Mouse (Mus musculus): ENCODE measurements around the gene Clec1a. TPM values are rescaled to one million over a fixed set of nuclear protein-coding genes. Genes with fewer than 3 reads are reported as not detected.

Gene Clec1a
- polyA plus RNA-seq, 1 experiment from 2014 or later: 0.37 TPM

- H3K9ac ChIP-seq: no peak overlapping the region
- no peaks in the 10 kb centered on the region for H3K36me3 ChIP-seq
- ATAC-seq (ENCODE audit: low read depth): no peak
- no peaks in the 10 kb centered on the region for H3K9me3 ChIP-seq (replicated peaks)
- no peak overlapping the region for H3K4me2 ChIP-seq
- H3K4me1 ChIP-seq (replicated peaks): no peaks in the 10 kb centered on the region
- no peak overlapping the region for H3K27ac ChIP-seq
- DNase-seq: no peak
- H3K4me3 ChIP-seq (replicated peaks): no peak overlapping the region
- no peaks in the 10 kb centered on the region for H3K27me3 ChIP-seq
- WGBS (ENCODE audit: insufficient replicate concordance): 19% methylated on average over 5 of the region's 5 CpGs
These were observed 17.6 kb downstream of the Clec1a start for GRCm38 (mm10) chr6:129434239-129434638.

- Histone ChIP-seq H3K4me3 (replicated peaks) (no peak overlapping the region), H3K4me2 (no peak overlapping the region), H3K9ac (no peak overlapping the region), H3K36me3 (no peaks in the 10 kb centered on the region), H3K27me3 (no peaks in the 10 kb centered on the region), H3K4me1 (replicated peaks) (peaks cover 11% of the 10 kb centered on the region; the same call in 1 of the 2 replicates), H3K27ac (no peak overlapping the region), H3K9me3 (replicated peaks) (no peaks in the 10 kb centered on the region)
- ATAC-seq (ENCODE audit: low read depth): no peak
- DNase-seq: no peak
- 36% methylated on average over 4 of the region's 4 CpGs for WGBS (ENCODE audit: insufficient replicate concordance)
These were observed 24.5 kb downstream of the Clec1a start for GRCm38 (mm10) chr6:129427281-129427680.

- H3K27ac ChIP-seq: no peak overlapping the region
- ATAC-seq (ENCODE audit: low read depth): peak; percentile 13; the same call in 1 of the 2 replicates
- DNase-seq: no peak
These were observed 26.0 kb downstream of the Clec1a start for GRCm38 (mm10) chr6:129425812-129426211.

GRCm38 (mm10) chr6:129425217-129425616 lies 26.6 kb downstream of the Clec1a start:
- 10% methylated on average over 5 of the region's 5 CpGs for WGBS (ENCODE audit: insufficient replicate concordance)
- H3K4me1 ChIP-seq (replicated peaks): peaks cover 11% of the 10 kb centered on the region; the same call in 1 of the 2 replicates
- no peaks in the 10 kb centered on the region for H3K27me3 ChIP-seq
- no peaks in the 10 kb centered on the region for H3K9me3 ChIP-seq (replicated peaks)
- peak overlapping the region; percentile 21; the same call in 1 of the 2 replicates for H3K27ac ChIP-seq
- no peak overlapping the region for H3K9ac ChIP-seq
- H3K4me3 ChIP-seq (replicated peaks): no peak overlapping the region
- H3K4me2 ChIP-seq: no peak overlapping the region
- ATAC-seq (ENCODE audit: low read depth) (peak; percentile 43), DNase-seq (no peak)
- H3K36me3 ChIP-seq: no peaks in the 10 kb centered on the region

More at GRCm38 (mm10) chr6:129425812-129426211, 26.0 kb downstream of the Clec1a start:
- H3K36me3 ChIP-seq: no peaks in the 10 kb centered on the region
- peaks cover 11% of the 10 kb centered on the region; the same call in 1 of the 2 replicates for H3K4me1 ChIP-seq (replicated peaks)
- H3K27me3 ChIP-seq: no peaks in the 10 kb centered on the region
- no peak overlapping the region for H3K4me2 ChIP-seq
- H3K4me3 ChIP-seq (replicated peaks): no peak overlapping the region
- no peak overlapping the region for H3K9ac ChIP-seq
- H3K9me3 ChIP-seq (replicated peaks): no peaks in the 10 kb centered on the region
- 12% methylated on average over 5 of the region's 5 CpGs for WGBS (ENCODE audit: insufficient replicate concordance)

DNA sequence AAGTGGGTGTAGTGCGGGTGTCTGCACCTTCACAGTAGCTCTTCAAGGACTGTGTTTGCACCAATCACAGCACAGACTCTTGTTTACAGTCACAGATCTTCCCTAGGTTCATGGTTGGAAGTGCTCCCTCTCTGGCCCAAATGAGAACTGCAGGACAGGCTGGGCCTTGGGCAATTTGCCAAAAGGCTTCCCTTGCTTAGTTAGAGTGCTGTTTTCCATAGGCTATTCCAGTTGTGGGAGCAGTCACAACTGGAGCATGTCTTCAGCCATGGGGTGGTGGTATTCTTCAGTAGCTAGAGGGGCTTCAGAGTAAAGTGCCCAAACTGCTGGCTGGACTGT lies 28.1 kb downstream of the Clec1a start:
- DNase-seq (peak; percentile 34), ATAC-seq (ENCODE audit: low read depth) (peak; percentile 86)
- H3K4me2 ChIP-seq: no peak overlapping the region
- peaks cover 11% of the 10 kb centered on the region; the same call in 1 of the 2 replicates for H3K4me1 ChIP-seq (replicated peaks)
- no peak overlapping the region for H3K4me3 ChIP-seq (replicated peaks)
- no peaks in the 10 kb centered on the region for H3K36me3 ChIP-seq
- no peak overlapping the region for H3K27ac ChIP-seq
- no peaks in the 10 kb centered on the region for H3K9me3 ChIP-seq (replicated peaks)
- H3K27me3 ChIP-seq: no peaks in the 10 kb centered on the region
- 0% methylated on average over 1 of the region's 1 CpGs for WGBS (ENCODE audit: insufficient replicate concordance)
- H3K9ac ChIP-seq: no peak overlapping the region

DNA sequence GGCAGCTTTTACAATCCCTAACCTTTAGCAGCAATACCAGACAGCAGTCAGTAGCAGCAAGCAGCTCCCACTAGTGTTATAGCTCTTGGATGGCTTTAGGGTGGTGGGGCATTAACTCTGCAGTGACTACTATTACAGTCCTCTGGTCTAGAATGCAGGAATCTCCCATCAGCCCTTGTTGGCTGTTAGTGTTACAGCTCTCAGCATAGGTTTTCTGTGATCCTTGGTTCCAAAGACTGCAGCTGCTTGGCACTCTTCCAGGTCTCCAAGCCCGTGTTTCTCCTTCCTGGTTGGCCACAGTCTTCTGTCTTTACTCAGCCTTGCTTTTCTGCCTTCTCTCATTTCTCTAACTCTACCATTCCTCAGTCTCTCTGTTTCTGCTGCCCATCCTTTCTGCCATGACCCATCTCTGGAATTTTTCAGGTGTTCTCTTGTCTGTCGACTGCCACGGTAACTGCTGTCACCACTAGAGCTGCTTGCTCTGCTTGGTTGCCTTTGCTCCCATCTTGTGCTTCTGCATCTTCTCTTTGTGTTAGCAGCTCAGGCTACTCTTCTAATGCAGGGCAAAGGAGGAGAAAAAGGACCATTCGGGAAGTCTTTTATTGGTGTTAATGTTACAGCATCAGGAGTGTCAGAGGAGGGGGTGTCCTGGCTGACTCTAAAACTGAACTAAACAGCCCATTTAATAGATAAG lies 28.6 kb downstream of the Clec1a start:
- Histone ChIP-seq H3K9ac (no peak overlapping the region), H3K4me2 (no peak overlapping the region), H3K27me3 (no peaks in the 10 kb centered on the region), H3K4me1 (replicated peaks) (peaks cover 11% of the 10 kb centered on the region; the same call in 1 of the 2 replicates), H3K4me3 (replicated peaks) (no peak overlapping the region), H3K9me3 (replicated peaks) (no peaks in the 10 kb centered on the region), H3K27ac (no peak overlapping the region), H3K36me3 (no peaks in the 10 kb centered on the region)
- DNase-seq (no peak), ATAC-seq (ENCODE audit: low read depth) (no peak)
- WGBS (ENCODE audit: insufficient replicate concordance): 63% methylated on average over 4 of the region's 4 CpGs

DNA sequence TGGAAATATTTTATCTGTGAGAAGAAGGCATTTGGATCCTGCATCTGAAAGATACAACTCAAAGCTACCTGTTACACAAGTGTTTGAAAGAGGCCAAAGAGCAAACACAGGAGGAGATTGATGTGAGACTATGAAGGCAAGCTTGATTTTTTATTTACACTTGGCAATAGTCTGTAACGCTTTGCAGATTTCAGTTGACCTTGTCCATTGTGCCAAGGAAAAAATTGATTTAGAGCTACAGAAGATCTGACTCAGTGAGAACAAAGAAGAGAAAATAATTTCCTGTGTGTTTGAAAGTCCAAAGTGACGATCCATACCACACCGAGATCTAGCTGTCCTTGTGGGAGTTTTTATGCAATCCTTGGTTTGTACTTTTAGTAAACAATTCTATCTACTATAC lies 29.5 kb downstream of the Clec1a start:
- Histone ChIP-seq H3K4me3 (replicated peaks) (no peak overlapping the region), H3K4me1 (replicated peaks) (peaks cover 11% of the 10 kb centered on the region; the same call in 1 of the 2 replicates), H3K9ac (no peak overlapping the region), H3K27ac (no peak overlapping the region), H3K9me3 (replicated peaks) (no peaks in the 10 kb centered on the region), H3K36me3 (no peaks in the 10 kb centered on the region), H3K4me2 (no peak overlapping the region), H3K27me3 (no peaks in the 10 kb centered on the region)
- ATAC-seq (ENCODE audit: low read depth) (no peak), DNase-seq (no peak)
- 73% methylated on average over 3 of the region's 3 CpGs for WGBS (ENCODE audit: insufficient replicate concordance)

GRCm38 (mm10) chr6:129414177-129414576 lies 37.6 kb downstream of the Clec1a start:
- no peaks in the 10 kb centered on the region for H3K36me3 ChIP-seq
- 64% methylated on average over 1 of the region's 1 CpGs for WGBS (ENCODE audit: insufficient replicate concordance)
- ATAC-seq (ENCODE audit: low read depth) (no peak), DNase-seq (no peak)
- H3K4me2 ChIP-seq: no peak overlapping the region
- H3K9ac ChIP-seq: no peak overlapping the region
- H3K4me3 ChIP-seq (replicated peaks): no peak overlapping the region
- no peaks in the 10 kb centered on the region for H3K4me1 ChIP-seq (replicated peaks)
- no peaks in the 10 kb centered on the region for H3K9me3 ChIP-seq (replicated peaks)
- no peak overlapping the region for H3K27ac ChIP-seq
- no peaks in the 10 kb centered on the region for H3K27me3 ChIP-seq

- ATAC-seq (ENCODE audit: low read depth): no peak
- no peak within 1 kb of the TSS for H3K4me2 ChIP-seq
- peak within 1 kb of the TSS; percentile 57; the same call in 1 of the 2 replicates for H3K27ac ChIP-seq
- no peaks in the 10 kb centered on the region for H3K9me3 ChIP-seq (replicated peaks)
- 69% methylated on average over 2 of the region's 2 CpGs for WGBS (ENCODE audit: insufficient replicate concordance)
- H3K36me3 ChIP-seq: no peaks in the 10 kb centered on the region
- H3K9ac ChIP-seq: no peak within 1 kb of the TSS
- no peak within 1 kb of the TSS for H3K4me3 ChIP-seq (replicated peaks)
- no peaks in the 10 kb centered on the region for H3K27me3 ChIP-seq
- no peak for DNase-seq
- no peaks in the 10 kb centered on the region for H3K4me1 ChIP-seq (replicated peaks)
These were observed 43.2 kb downstream of the Clec1a start, which contains the start of gene Clec9a for GRCm38 (mm10) chr6:129408562-129408961. Gene Clec9a, plus strand, starts transcription at chr6:129408862.

GRCm38 (mm10) chr6:129407324-129407723 lies 44.5 kb downstream of the Clec1a start:
- no peaks in the 10 kb centered on the region for H3K4me1 ChIP-seq (replicated peaks)
- no peak overlapping the region for H3K9ac ChIP-seq
- WGBS (ENCODE audit: insufficient replicate concordance): 10% methylated on average over 2 of the region's 2 CpGs
- DNase-seq (no peak), ATAC-seq (ENCODE audit: low read depth) (peak; percentile 55; the same call in 1 of the 2 replicates)
- no peaks in the 10 kb centered on the region for H3K9me3 ChIP-seq (replicated peaks)
- H3K36me3 ChIP-seq: no peaks in the 10 kb centered on the region
- no peak overlapping the region for H3K4me3 ChIP-seq (replicated peaks)
- no peaks in the 10 kb centered on the region for H3K27me3 ChIP-seq
- no peak overlapping the region for H3K4me2 ChIP-seq
- peak overlapping the region; percentile 57 for H3K27ac ChIP-seq

- no peaks in the 10 kb centered on the region for H3K36me3 ChIP-seq
- no peak overlapping the region for H3K4me2 ChIP-seq
- no peak overlapping the region for H3K27ac ChIP-seq
- no peak overlapping the region for H3K9ac ChIP-seq
- DNase-seq (no peak), ATAC-seq (ENCODE audit: low read depth) (no peak)
- H3K4me3 ChIP-seq (replicated peaks): no peak overlapping the region
- no peaks in the 10 kb centered on the region for H3K4me1 ChIP-seq (replicated peaks)
- H3K27me3 ChIP-seq: no peaks in the 10 kb centered on the region
- H3K9me3 ChIP-seq (replicated peaks): no peaks in the 10 kb centered on the region
These were observed 45.8 kb downstream of the Clec1a start for GRCm38 (mm10) chr6:129405999-129406398.

DNA sequence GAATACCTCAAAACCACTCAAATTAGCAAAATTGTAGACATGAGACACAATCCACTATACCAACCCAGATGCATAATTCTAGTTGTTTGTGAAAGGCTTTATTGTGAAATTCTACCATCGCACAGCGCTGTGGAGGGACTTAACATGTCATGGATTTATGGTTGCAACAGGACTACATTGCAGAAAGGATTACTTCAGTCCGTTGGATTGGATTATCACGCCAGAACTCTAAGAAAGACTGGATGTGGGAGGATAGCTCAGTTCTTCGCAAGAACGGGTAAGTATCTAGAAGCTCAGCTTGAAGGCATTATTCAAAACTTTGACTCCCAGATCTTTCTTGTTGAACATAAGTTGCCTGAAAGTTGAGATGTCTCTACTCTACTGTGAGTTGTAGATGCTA lies 48.4 kb downstream of the Clec1a start:
- no peaks in the 10 kb centered on the region for H3K36me3 ChIP-seq
- H3K27me3 ChIP-seq: no peaks in the 10 kb centered on the region
- no peak for DNase-seq
- no peaks in the 10 kb centered on the region for H3K9me3 ChIP-seq (replicated peaks)
- WGBS (ENCODE audit: insufficient replicate concordance): 76% methylated on average over 6 of the region's 6 CpGs
- no peak overlapping the region for H3K4me3 ChIP-seq (replicated peaks)
- no peaks in the 10 kb centered on the region for H3K4me1 ChIP-seq (replicated peaks)
- no peak for ATAC-seq (ENCODE audit: low read depth)
- no peak overlapping the region for H3K4me2 ChIP-seq
- no peak overlapping the region for H3K27ac ChIP-seq
- H3K9ac ChIP-seq: no peak overlapping the region

Data from liver, embryonic 13.5 days (tissue).